Mouse (Mus musculus) liver, embryonic 14.5 days (tissue): ENCODE results near the gene Zfp955a.
"Not testable (repeated sequence)": the region's sequence is repeated elsewhere in the genome, so short reads cannot be mapped to it uniquely, and the experiment has no call there.

ENCODE experiments used
- CTCF ChIP-seq: IDR thresholded peaks from 2 replicates; pipeline ENCODE4 v1.5.1; 2016; ENCODE audit warnings: antibody characterized with exemption, low read depth, control low read depth
- EP300 ChIP-seq: IDR thresholded peaks from 2 replicates; pipeline ENCODE4 v1.6.1; 2016; ENCODE audit warnings: antibody characterized with exemption, low read depth

GRCm38 (mm10) chr17:33191002-33191401 is 63.9 kb downstream of the Zfp955a start, which contains the start of gene Olfr239:
- not testable (repeated sequence) for TF ChIP-seq EP300, CTCF
